Mouse (Mus musculus): Measurements from ENCODE around the gene Abcb8. TPM values are rescaled to one million over a fixed set of nuclear protein-coding genes. Genes with fewer than 3 reads are reported as not detected.

The Abcb8 gene
- polyA plus RNA-seq, 1 experiment from 2014 or later: 49.6 TPM

DNA sequence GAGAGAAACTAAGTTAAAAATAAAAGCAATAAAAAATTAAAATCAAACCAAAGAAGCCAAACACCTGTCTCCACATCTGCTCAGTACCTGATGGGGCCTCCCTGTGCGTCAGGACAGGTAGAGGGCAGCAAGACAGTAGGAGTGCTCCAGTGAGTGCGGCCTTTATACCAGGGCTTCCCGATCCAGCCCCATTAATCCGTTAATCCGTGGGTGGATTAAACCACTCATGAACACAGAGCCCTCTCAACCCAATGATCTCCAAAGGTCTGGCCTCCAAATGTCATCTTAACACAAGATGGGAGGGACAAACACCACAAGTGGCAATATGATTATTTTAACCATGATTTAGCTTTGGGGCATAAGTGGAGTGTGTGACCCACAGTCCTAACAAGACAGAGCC lies 19.7 kb upstream of the Abcb8 start:
- no peak for ATAC-seq (ENCODE audit: borderline replicate concordance, extremely low read depth, low FRiP score, low TSS enrichment)
- Histone ChIP-seq H3K4me3 (no peak overlapping the region), H3K27ac (no peak overlapping the region), H3K36me3 (no peaks in the 10 kb centered on the region), H3K4me2 (no peak overlapping the region), H3K27me3 (no peaks in the 10 kb centered on the region), H3K4me1 (peaks cover 6% of the 10 kb centered on the region), H3K9me3 (no peaks in the 10 kb centered on the region), H3K9ac (no peak overlapping the region)
- 77% methylated on average over 5 of the region's 5 CpGs for WGBS

DNA sequence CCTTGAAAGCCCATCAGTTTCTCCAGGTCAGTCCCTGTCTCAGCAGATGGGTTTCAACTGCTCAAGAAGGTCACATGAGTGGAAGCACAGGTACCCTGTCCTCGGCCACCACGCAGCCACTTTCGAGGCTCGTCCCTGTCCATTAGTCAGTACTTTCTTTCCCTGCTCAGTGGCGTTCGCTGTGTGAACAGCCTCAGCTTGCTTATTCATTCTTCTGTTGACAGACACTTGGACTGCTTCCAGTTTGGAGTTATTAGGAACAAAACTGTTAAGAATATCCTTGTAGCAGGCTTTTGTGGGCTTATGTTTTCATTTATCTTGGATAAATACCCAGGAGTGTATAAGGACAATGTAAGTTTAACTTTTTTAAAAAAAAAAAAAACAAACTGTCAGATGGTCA lies 19.2 kb upstream of the Abcb8 start:
- ATAC-seq (ENCODE audit: borderline replicate concordance, extremely low read depth, low FRiP score, low TSS enrichment): no peak
- no peak overlapping the region for H3K9ac ChIP-seq
- WGBS: 19% methylated on average over 6 of the region's 6 CpGs
- H3K27ac ChIP-seq: no peak overlapping the region
- H3K36me3 ChIP-seq: no peaks in the 10 kb centered on the region
- no peak overlapping the region for H3K4me2 ChIP-seq
- H3K27me3 ChIP-seq: no peaks in the 10 kb centered on the region
- H3K9me3 ChIP-seq: no peaks in the 10 kb centered on the region
- no peak overlapping the region for H3K4me3 ChIP-seq
- peaks cover 6% of the 10 kb centered on the region for H3K4me1 ChIP-seq

DNA sequence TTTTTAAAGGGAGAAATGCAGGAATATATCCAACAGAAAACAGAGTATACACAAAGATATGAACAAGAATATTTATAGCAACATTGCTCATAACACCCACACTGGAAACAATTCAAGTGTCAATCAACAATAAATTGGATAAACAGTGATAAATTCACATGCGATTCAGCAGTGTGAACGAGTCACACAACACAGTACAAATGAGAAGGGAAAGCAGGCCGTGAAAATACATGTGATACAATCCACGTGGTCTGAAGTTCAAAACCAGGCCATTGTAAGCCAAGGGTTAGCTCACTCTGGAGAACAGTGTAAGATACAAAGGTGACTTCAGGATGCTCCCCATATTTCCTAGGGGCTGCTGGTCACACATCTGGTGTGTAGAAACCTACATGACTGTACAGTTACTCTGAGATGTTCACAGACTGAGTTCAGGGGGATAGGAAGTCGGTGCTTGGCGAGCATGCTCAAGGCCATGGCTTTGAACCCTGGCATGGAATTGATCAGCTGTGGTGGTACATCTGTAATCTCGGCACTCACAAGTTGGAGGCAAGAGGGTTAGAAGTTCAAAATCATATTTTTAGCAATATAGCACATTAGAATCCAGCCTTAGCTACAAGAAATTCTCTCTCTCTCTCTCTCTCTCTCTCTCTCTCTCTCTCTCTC lies 18.7 kb upstream of the Abcb8 start:
- no peak overlapping the region for H3K4me3 ChIP-seq
- 56% methylated on average over 7 of the region's 7 CpGs for WGBS

DNA sequence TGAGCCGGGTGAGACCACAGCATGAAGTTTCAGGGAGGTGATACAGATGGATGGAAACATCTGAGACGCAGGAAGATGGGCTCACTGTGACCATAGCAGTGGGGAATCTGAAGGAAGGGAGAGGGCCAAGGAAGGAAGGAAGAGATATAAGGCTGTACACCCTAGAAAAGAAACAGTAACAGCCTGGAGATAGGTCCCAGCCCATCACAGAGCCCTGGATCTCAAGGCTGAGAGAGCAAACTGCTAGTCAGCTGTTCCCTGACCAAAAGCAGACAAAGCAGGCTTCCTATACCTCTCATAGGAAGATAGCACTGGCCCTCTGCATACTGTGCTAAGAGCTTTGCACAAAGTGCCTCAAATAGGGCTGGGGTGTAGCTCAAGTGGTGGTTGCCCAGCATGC lies 14.8 kb upstream of the Abcb8 start:
- no peak for ATAC-seq (ENCODE audit: borderline replicate concordance, extremely low read depth, low FRiP score, low TSS enrichment)
- Histone ChIP-seq H3K27ac (no peak overlapping the region), H3K9ac (no peak overlapping the region), H3K4me2 (no peak overlapping the region), H3K27me3 (no peaks in the 10 kb centered on the region), H3K36me3 (no peaks in the 10 kb centered on the region), H3K4me1 (peaks cover 14% of the 10 kb centered on the region), H3K4me3 (no peak overlapping the region), H3K9me3 (no peaks in the 10 kb centered on the region)
- WGBS: 56% methylated on average over 2 of the region's 2 CpGs

More for the DNA sequence above, 18.7 kb upstream of the Abcb8 start:
- H3K9me3 ChIP-seq: no peaks in the 10 kb centered on the region
- H3K36me3 ChIP-seq: no peaks in the 10 kb centered on the region
- no peak overlapping the region for H3K9ac ChIP-seq
- no peak overlapping the region for H3K4me2 ChIP-seq
- peaks cover 6% of the 10 kb centered on the region for H3K4me1 ChIP-seq
- H3K27me3 ChIP-seq: no peaks in the 10 kb centered on the region
- no peak overlapping the region for H3K27ac ChIP-seq
- no peak for ATAC-seq (ENCODE audit: borderline replicate concordance, extremely low read depth, low FRiP score, low TSS enrichment)

DNA sequence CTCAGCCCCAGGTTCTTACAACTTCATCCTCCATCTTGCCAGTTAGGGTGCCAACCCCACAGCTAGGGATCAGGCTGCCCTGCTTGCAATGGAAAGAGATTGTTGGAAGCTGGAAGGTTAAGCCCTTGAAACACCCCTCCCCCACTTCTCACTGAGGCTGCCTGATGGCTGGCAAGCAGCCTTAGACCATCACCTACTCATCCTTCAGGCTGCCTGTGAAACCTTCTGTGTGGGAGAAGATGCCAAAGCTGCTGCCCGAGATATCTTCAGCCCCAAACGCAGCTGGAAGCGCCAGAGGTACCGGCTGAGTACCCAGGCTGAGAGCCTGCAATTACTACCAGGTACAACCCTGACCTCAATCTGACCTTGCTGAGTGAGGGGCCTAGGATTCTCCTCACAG lies 14.0 kb upstream of the Abcb8 start:
- Histone ChIP-seq H3K9ac (no peak overlapping the region), H3K27me3 (no peaks in the 10 kb centered on the region), H3K36me3 (no peaks in the 10 kb centered on the region), H3K9me3 (no peaks in the 10 kb centered on the region), H3K4me2 (no peak overlapping the region), H3K27ac (no peak overlapping the region), H3K4me3 (no peak overlapping the region), H3K4me1 (peaks cover 13% of the 10 kb centered on the region)
- no peak for ATAC-seq (ENCODE audit: borderline replicate concordance, extremely low read depth, low FRiP score, low TSS enrichment)
- WGBS: 49% methylated on average over 4 of the region's 4 CpGs

DNA sequence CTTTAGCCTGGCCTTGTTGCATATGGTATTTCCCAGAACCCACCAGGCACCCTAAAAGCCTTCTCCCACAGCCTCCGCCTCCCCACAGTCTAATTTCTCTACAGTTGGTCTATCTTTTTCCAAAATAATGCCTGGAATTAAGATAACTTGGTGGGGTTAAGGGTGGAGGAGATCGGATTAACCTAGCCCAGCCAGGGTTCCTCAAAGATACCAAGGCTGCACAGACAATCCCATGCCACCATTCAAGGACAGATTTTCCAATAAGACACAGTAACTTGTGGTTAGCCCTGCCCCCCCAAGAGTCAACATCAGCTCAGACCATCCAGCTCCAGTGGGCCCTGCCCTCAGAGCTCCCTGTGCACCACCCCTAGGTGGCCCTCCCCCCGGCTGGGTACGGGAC lies 13.0 kb upstream of the Abcb8 start:
- WGBS: 89% methylated on average over 4 of the region's 4 CpGs
- H3K4me1 ChIP-seq: peaks cover 13% of the 10 kb centered on the region
- no peak for ATAC-seq (ENCODE audit: borderline replicate concordance, extremely low read depth, low FRiP score, low TSS enrichment)

DNA sequence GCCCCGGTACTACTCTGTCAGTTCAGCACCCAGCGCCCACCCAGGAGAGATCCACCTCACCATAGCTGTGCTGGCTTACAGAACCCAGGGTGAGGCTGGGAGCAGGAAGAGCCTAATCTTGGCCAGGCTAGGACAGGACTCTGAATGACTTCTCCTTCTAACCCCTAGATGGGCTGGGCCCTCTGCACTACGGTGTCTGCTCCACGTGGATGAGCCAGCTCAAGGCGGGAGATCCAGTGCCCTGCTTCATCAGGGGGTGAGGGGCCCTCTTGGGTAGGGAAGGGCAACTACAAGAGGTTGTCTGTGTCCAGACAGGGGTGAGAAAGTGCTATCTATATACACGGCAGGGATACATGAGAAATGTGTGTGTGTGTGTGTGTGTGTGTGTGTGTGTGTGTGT lies 12.0 kb upstream of the Abcb8 start:
- Histone ChIP-seq H3K9ac (no peak overlapping the region), H3K36me3 (no peaks in the 10 kb centered on the region), H3K4me2 (no peak overlapping the region), H3K9me3 (no peaks in the 10 kb centered on the region), H3K4me1 (peaks cover 13% of the 10 kb centered on the region), H3K4me3 (no peak overlapping the region), H3K27ac (no peak overlapping the region), H3K27me3 (peaks cover 15% of the 10 kb centered on the region)
- 57% methylated on average over 6 of the region's 6 CpGs for WGBS
- no peak for ATAC-seq (ENCODE audit: borderline replicate concordance, extremely low read depth, low FRiP score, low TSS enrichment)

More for the DNA sequence above, 13.0 kb upstream of the Abcb8 start:
- Histone ChIP-seq H3K9me3 (no peaks in the 10 kb centered on the region), H3K36me3 (no peaks in the 10 kb centered on the region), H3K4me3 (no peak overlapping the region), H3K27ac (no peak overlapping the region), H3K9ac (no peak overlapping the region), H3K4me2 (no peak overlapping the region), H3K27me3 (peaks cover 6% of the 10 kb centered on the region; the same call in 1 of the 2 replicates)

DNA sequence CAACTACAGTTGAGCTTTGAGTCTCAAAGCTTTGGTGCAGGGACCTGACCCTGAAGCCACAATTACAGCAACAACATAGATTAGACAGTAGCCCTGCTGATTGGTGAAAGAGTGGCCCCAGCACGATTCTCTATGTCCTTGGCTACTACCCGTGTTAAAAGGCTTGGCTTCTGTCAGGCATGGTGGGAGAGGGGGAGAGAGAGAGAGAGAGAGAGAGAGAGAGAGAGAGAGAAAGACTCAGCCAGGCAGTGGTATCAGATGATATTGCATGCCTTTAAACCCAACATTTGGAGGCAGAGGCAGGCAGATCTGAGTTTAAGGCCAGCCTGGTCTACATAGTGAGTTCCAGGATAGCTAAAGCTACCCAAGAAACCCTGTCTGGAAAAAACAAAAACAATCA lies 11.5 kb upstream of the Abcb8 start:
- 64% methylated on average over 2 of the region's 2 CpGs for WGBS
- no peak for ATAC-seq (ENCODE audit: borderline replicate concordance, extremely low read depth, low FRiP score, low TSS enrichment)

DNA sequence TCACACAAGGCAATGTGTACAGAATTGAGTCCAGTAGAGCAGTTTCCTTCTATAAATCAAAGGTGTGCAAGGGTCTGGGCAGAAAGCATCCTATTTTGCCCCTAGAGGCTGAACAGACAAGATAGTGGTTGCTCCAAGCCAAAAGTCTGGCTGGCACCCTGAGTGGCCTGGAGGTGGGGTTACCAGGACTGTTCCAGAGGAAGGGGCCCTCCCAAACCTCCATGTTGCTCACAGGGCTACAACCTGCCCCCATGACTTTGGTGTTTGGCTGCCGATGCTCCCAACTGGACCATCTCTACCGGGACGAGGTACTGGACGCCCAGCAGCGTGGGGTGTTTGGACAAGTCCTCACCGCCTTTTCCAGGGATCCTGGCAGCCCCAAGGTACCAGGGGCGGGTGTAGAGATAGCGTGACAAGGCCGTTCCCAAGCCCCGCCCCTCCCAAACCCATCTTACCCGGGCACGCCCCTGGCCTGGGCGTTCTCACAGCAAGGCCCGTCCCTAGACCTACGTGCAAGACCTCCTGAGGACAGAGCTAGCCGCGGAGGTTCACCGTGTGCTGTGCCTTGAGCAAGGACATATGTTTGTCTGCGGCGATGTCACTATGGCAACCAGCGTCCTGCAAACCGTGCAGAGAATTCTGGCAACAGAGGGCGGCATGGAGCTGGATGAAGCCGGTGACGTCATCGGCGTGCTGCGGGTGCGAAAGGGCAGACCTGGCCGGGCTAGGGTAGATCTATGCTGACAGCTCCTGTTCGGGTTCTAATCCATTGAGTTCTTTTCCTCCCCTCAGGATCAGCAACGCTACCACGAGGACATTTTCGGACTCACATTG lies 10.2 kb upstream of the Abcb8 start:
- H3K36me3 ChIP-seq: no peaks in the 10 kb centered on the region
- peak overlapping the region; percentile 35 for H3K9ac ChIP-seq
- 2% methylated on average over 34 of the region's 34 CpGs for WGBS
- no peaks in the 10 kb centered on the region for H3K9me3 ChIP-seq
- peak overlapping the region; percentile 40 for H3K4me3 ChIP-seq
- H3K27me3 ChIP-seq: peaks cover 33% of the 10 kb centered on the region
- H3K4me1 ChIP-seq: peaks cover 23% of the 10 kb centered on the region
- no peak overlapping the region for H3K27ac ChIP-seq
- ATAC-seq (ENCODE audit: borderline replicate concordance, extremely low read depth, low FRiP score, low TSS enrichment): peak; percentile 88
- peak overlapping the region; percentile 69 for H3K4me2 ChIP-seq

More for the DNA sequence above, 11.5 kb upstream of the Abcb8 start:
- Histone ChIP-seq H3K4me2 (no peak overlapping the region), H3K27me3 (peaks cover 20% of the 10 kb centered on the region), H3K4me1 (peaks cover 14% of the 10 kb centered on the region), H3K9ac (no peak overlapping the region), H3K36me3 (no peaks in the 10 kb centered on the region), H3K4me3 (no peak overlapping the region), H3K9me3 (no peaks in the 10 kb centered on the region), H3K27ac (no peak overlapping the region)

DNA sequence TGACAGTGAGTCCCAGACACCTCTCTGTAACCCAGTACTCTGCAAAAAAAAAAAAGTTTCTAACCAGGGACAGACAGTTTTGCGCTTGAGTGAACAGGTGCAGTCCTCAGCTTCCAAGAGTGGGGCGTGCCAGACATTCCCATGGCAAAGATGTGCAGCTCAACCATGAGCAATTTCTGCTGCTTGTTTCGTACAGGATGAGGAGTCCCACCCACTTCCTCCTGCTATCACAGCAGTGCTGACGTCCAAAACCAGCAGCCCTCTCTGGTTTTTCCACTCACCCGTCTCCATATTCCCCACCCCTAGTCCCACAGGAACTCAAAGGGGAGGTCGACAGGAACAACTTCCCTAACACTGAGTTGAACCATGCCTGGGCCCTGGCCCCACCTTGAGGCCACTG lies 9.1 kb upstream of the Abcb8 start:
- 46% methylated on average over 6 of the region's 6 CpGs for whole genome bisulfite sequencing
- Histone ChIP-seq H3K27me3 (peaks cover 43% of the 10 kb centered on the region), H3K4me2 (no peak overlapping the region), H3K27ac (no peak overlapping the region), H3K9ac (no peak overlapping the region), H3K4me1 (peaks cover 30% of the 10 kb centered on the region), H3K9me3 (no peaks in the 10 kb centered on the region), H3K36me3 (no peaks in the 10 kb centered on the region), H3K4me3 (no peak overlapping the region)
- ATAC-seq (ENCODE audit: borderline replicate concordance, extremely low read depth, low FRiP score, low TSS enrichment): no peak

DNA sequence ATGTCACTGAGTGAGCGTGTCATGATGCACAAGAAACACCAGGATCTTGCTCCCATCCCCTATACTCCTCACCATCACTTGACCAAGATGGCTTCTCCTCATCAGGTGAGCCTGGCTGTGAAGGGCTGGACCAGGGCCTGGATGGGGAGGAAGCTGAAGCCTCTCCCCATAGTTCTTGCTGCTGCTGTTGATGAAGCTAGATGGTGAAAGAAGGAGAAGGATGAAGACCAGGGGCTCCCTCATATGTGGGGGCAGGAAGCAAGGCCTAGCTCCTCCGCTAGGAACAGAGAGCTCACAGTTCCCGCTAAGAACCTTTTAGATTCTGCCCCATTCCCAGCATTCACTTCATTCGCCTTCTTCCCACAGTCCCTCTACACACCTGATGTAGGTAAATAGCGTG lies 8.1 kb upstream of the Abcb8 start:
- H3K4me2 ChIP-seq: no peak overlapping the region
- no peaks in the 10 kb centered on the region for H3K36me3 ChIP-seq
- no peak for ATAC-seq (ENCODE audit: borderline replicate concordance, extremely low read depth, low FRiP score, low TSS enrichment)
- no peak overlapping the region for H3K4me3 ChIP-seq
- no peak overlapping the region for H3K9ac ChIP-seq
- 79% methylated on average over 5 of the region's 5 CpGs for WGBS
- peaks cover 34% of the 10 kb centered on the region for H3K4me1 ChIP-seq
- H3K27ac ChIP-seq: no peak overlapping the region
- H3K27me3 ChIP-seq: peaks cover 43% of the 10 kb centered on the region
- H3K9me3 ChIP-seq: no peaks in the 10 kb centered on the region

DNA sequence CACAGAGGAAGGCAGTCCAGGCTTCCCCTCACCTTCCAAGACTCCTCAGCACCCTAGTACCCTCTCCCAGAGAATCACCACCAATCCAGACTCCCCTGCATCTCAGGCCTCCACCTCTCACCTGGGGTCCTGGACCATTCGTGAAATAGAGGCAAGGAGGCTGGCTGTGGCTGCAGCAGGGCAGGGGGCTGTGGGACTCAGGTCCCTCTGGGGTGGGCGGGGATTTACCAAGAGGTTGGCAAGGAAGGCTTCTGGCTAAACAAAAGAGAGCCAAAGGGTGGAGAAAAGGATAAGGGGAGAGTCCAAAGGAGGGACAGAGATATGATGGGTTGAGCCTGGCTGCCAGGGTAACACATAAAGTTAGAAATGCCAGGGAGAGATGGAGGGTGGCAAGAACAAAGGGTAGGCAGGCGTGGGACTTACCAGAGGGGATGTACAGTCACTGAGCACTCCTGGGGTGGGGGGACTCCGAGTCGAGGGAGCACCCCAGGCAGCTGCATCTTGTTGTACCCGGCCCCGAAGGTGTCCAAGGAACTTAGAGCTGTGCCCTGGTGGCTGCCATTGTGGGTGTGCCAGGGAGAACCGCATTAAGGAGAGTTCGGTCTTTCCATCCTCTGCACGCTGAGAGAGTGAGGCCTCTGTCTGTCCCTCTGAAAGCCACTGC lies 7.4 kb upstream of the Abcb8 start:
- ATAC-seq (ENCODE audit: borderline replicate concordance, extremely low read depth, low FRiP score, low TSS enrichment): no peak
- H3K4me2 ChIP-seq: no peak overlapping the region
- no peak overlapping the region for H3K27ac ChIP-seq
- H3K4me3 ChIP-seq: no peak overlapping the region
- H3K27me3 ChIP-seq: peaks cover 43% of the 10 kb centered on the region
- 83% methylated on average over 10 of the region's 10 CpGs for WGBS
- H3K9me3 ChIP-seq: no peaks in the 10 kb centered on the region
- H3K36me3 ChIP-seq: no peaks in the 10 kb centered on the region
- peaks cover 34% of the 10 kb centered on the region for H3K4me1 ChIP-seq
- H3K9ac ChIP-seq: no peak overlapping the region

All from lung, embryonic 15.5 days (tissue).